Mouse (Mus musculus) cerebellum, adult 18-20 months (tissue): ENCODE measurements at regions not wholly inside any gene's neighbourhood (a gene's known extent, or its start where the extent isn't known, plus 50 kb on each side); places are given as distances from the start of the nearest gene placed in this dataset.
"Not testable (repeated sequence)": the region's sequence is repeated elsewhere in the genome, so short reads cannot be mapped to it uniquely, and the experiment has no call there.

ENCODE experiments used
- DNase-seq, 2 experiments: peaks; one replicate each; pipeline ENCODE4 v3.0.0; 2021

- DNase-seq: no peak
Measured at GRCm38 (mm10) chr12:15651293-15651692, 165.4 kb downstream of the Trib2 start.

- DNase-seq: no peak
Measured at GRCm38 (mm10) chr12:15649906-15650305, 166.8 kb downstream of the Trib2 start.

GRCm38 (mm10) chr12:15649226-15649625 lies 167.5 kb downstream of the Trib2 start:
- DNase-seq: no peak

GRCm38 (mm10) chr12:15644074-15644672 lies 172.5 kb downstream of the Trib2 start:
- DNase-seq: no peak

GRCm38 (mm10) chr12:15643669-15644068 lies 173.1 kb downstream of the Trib2 start:
- no peak for DNase-seq

GRCm38 (mm10) chr12:15640320-15640719 lies 176.4 kb downstream of the Trib2 start:
- DNase-seq: no peak

GRCm38 (mm10) chr12:15629971-15630370 lies 186.8 kb downstream of the Trib2 start:
- no peak for DNase-seq

GRCm38 (mm10) chr12:15619521-15619920 lies 197.2 kb downstream of the Trib2 start:
- DNase-seq: no peak

GRCm38 (mm10) chr12:15617312-15617711 lies 199.4 kb downstream of the Trib2 start:
- DNase-seq: no peak

- DNase-seq: no peak
Measured at GRCm38 (mm10) chr12:15611847-15612580, 204.7 kb downstream of the Trib2 start.

- DNase-seq: no peak
Measured at GRCm38 (mm10) chr12:15607091-15607490, 209.6 kb downstream of the Trib2 start.

- no peak for DNase-seq
Measured at GRCm38 (mm10) chr12:15606095-15606494, 210.6 kb downstream of the Trib2 start.

- no peak for DNase-seq
Measured at GRCm38 (mm10) chr12:15604630-15605029, 212.1 kb downstream of the Trib2 start.

GRCm38 (mm10) chr12:15603885-15604284 lies 212.8 kb downstream of the Trib2 start:
- DNase-seq: no peak

GRCm38 (mm10) chr12:15603319-15603718 lies 213.4 kb downstream of the Trib2 start:
- no peak for DNase-seq

GRCm38 (mm10) chr12:15594704-15595103 lies 222.0 kb downstream of the Trib2 start:
- DNase-seq: no peak

- DNase-seq: not testable (repeated sequence)
Measured at GRCm38 (mm10) chr12:15587864-15588263, 228.9 kb downstream of the Trib2 start.

- no peak for DNase-seq
Measured at GRCm38 (mm10) chr12:15586706-15587442, 229.8 kb downstream of the Trib2 start.

GRCm38 (mm10) chr12:15585845-15586244 lies 230.9 kb downstream of the Trib2 start:
- DNase-seq: no peak

GRCm38 (mm10) chr12:15584721-15585120 lies 232.0 kb downstream of the Trib2 start:
- no peak for DNase-seq

- DNase-seq: no peak
Measured at GRCm38 (mm10) chr12:15566785-15567109, 250.0 kb downstream of the Trib2 start.

- DNase-seq: no peak
Measured at GRCm38 (mm10) chr12:15565941-15566784, 250.6 kb downstream of the Trib2 start.

- DNase-seq: no peak
Measured at GRCm38 (mm10) chr12:15562826-15563225, 253.9 kb downstream of the Trib2 start.
